Mouse (Mus musculus): Measurements from ENCODE around the gene Vmn1r64. TPM values are rescaled to one million over a fixed set of nuclear protein-coding genes. Genes with fewer than 3 reads are reported as not detected.
"Not testable (repeated sequence)": the region's sequence is repeated elsewhere in the genome, so short reads cannot be mapped to it uniquely, and the experiment has no call there.

The Vmn1r64 gene
- polyA plus RNA-seq (2015; fragmentation: Nextera tagmentation; extraction: Ambion mirVana): not detected in 2 replicates

DNA sequence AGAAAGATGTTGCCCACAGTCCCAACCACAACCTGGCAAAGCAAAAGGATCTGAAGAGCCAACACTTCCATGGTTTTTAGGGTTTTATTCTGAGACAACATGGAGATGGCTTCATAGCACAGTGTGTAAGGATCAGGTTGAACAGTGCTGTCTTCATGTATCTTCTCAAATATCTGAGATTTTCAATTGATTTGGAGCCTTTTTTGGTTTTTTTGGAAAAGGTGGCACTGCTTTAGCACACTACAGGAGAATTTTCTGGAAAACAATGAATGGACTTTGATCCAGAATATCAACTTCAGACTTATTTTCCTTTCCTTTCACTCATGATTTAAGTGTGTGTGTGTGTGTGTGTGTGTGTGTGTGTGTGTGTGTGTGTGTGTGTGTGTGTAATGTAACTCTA, at the start of gene Vmn1r64:
Vmn1r64 (minus strand) TSS at position 101 of the 400 bp plus-strand sequence.
- Histone ChIP-seq H3K4me3 (ENCODE audit: low read length) (no peak within 1 kb of the TSS), H3K36me3 (ENCODE audit: control insufficient read depth, insufficient read depth) (no peaks in the 10 kb centered on the region), H3K4me2 (ENCODE audit: low read depth, low read length) (no peak within 1 kb of the TSS), H3K27me3 (ENCODE audit: control insufficient read depth, insufficient read depth, low read length) (no peaks in the 10 kb centered on the region), H3K27ac (ENCODE audit: low read length) (no peak within 1 kb of the TSS), H3K9ac (ENCODE audit: low read length) (no peak within 1 kb of the TSS), H3K4me1 (ENCODE audit: control insufficient read depth, insufficient read depth, low read length) (no peaks in the 10 kb centered on the region), H3K9me3 (replicated peaks; ENCODE audit: control insufficient read depth, low read length) (peaks cover 5% of the 10 kb centered on the region; the same call in 1 of the 2 replicates)
- no peak for ATAC-seq (replicated peaks; ENCODE audit: extremely low read depth, insufficient read depth, low FRiP score)

DNA sequence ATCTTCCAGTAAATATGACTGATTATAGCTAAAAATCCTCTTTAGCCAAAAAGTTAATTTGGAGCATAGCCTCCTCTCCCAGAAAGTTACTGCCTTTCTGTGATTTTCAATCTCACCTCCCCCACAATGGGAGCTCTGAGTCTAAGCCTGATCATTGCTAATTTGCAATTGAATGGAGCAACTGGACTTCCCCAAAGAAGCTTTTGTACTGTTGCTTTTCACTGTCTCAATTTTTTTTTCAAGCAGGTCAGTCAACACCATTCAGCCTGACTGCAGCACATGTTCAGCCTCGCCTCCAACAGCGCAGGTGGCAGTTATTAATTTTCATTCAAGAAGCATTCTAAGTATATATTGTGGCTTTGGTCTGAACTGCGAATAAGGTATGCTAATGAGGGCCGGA, 14.9 kb upstream of the Vmn1r64 start:
- no peak for ATAC-seq (replicated peaks; ENCODE audit: extremely low read depth, insufficient read depth, low FRiP score)
- Histone ChIP-seq H3K36me3 (ENCODE audit: control insufficient read depth, insufficient read depth) (no peaks in the 10 kb centered on the region), H3K4me1 (ENCODE audit: control insufficient read depth, insufficient read depth, low read length) (no peaks in the 10 kb centered on the region), H3K27me3 (ENCODE audit: control insufficient read depth, insufficient read depth, low read length) (no peaks in the 10 kb centered on the region), H3K27ac (ENCODE audit: low read length) (no peak overlapping the region), H3K9ac (ENCODE audit: low read length) (no peak overlapping the region), H3K9me3 (replicated peaks; ENCODE audit: control insufficient read depth, low read length) (peaks cover 11% of the 10 kb centered on the region), H3K4me3 (ENCODE audit: low read length) (no peak overlapping the region), H3K4me2 (ENCODE audit: low read depth, low read length) (no peak overlapping the region)
- WGBS: 73% methylated on average over 4 of the region's 4 CpGs

DNA sequence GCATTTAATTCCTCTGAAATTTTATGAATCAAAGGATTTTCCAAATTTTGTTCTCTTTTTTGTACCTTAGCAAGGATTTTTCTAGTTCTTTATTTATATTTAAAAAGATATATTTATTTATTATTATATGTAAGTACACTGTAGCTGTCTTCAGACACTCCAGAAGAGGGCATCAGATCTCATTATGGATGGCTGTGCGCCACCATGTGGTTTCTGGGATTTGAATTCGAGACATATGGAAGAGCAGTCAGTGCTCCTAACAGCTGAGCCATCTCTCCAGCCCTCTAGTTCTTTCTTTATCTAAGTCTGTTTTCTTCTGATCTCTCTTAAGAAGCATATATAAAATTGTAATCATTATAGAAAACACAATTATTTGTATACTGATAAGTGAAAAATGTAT, 12.9 kb upstream of the Vmn1r64 start:
- H3K4me3 ChIP-seq (ENCODE audit: low read length); H3K27ac ChIP-seq (ENCODE audit: low read length); ATAC-seq (replicated peaks; ENCODE audit: extremely low read depth, insufficient read depth, low FRiP score); H3K36me3 ChIP-seq (ENCODE audit: control insufficient read depth, insufficient read depth); H3K27me3 ChIP-seq (ENCODE audit: control insufficient read depth, insufficient read depth, low read length); H3K9ac ChIP-seq (ENCODE audit: low read length); H3K9me3 ChIP-seq (replicated peaks; ENCODE audit: control insufficient read depth, low read length); H3K4me1 ChIP-seq (ENCODE audit: control insufficient read depth, insufficient read depth, low read length); H3K4me2 ChIP-seq (ENCODE audit: low read depth, low read length): not testable (repeated sequence)
- WGBS: 56% methylated on average over 2 of the region's 2 CpGs

Other genes with a start within 250 kb of the Vmn1r64 start
- not detected in 2 replicates for gene Vmn1r62, start 210.9 kb downstream of the Vmn1r64 start, polyA plus RNA-seq (2015; fragmentation: Nextera tagmentation; extraction: Ambion mirVana)
- gene Vmn1r63, start 79.1 kb downstream of the Vmn1r64 start, polyA plus RNA-seq (2015; fragmentation: Nextera tagmentation; extraction: Ambion mirVana): not detected in 2 replicates
- gene Vmn1r65, start 126.5 kb upstream of the Vmn1r64 start, polyA plus RNA-seq (2015; fragmentation: Nextera tagmentation; extraction: Ambion mirVana): not detected in 2 replicates
- gene Nlrp4c, start 160.6 kb upstream of the Vmn1r64 start, polyA plus RNA-seq (2015; fragmentation: Nextera tagmentation; extraction: Ambion mirVana): not detected in 2 replicates

Measured in heart, embryonic 16.5 days (tissue).